Mouse (Mus musculus): ENCODE results near the gene Med9.
"Not testable (repeated sequence)": the region's sequence is repeated elsewhere in the genome, so short reads cannot be mapped to it uniquely, and the experiment has no call there.

The Med9 gene

GRCm38 (mm10) chr11:59947752-59948400 lies at the start of gene Med9:
Gene Med9, plus strand, starts transcription at chr11:59948206.
- DNase-seq, result peak; percentile 96

DNA sequence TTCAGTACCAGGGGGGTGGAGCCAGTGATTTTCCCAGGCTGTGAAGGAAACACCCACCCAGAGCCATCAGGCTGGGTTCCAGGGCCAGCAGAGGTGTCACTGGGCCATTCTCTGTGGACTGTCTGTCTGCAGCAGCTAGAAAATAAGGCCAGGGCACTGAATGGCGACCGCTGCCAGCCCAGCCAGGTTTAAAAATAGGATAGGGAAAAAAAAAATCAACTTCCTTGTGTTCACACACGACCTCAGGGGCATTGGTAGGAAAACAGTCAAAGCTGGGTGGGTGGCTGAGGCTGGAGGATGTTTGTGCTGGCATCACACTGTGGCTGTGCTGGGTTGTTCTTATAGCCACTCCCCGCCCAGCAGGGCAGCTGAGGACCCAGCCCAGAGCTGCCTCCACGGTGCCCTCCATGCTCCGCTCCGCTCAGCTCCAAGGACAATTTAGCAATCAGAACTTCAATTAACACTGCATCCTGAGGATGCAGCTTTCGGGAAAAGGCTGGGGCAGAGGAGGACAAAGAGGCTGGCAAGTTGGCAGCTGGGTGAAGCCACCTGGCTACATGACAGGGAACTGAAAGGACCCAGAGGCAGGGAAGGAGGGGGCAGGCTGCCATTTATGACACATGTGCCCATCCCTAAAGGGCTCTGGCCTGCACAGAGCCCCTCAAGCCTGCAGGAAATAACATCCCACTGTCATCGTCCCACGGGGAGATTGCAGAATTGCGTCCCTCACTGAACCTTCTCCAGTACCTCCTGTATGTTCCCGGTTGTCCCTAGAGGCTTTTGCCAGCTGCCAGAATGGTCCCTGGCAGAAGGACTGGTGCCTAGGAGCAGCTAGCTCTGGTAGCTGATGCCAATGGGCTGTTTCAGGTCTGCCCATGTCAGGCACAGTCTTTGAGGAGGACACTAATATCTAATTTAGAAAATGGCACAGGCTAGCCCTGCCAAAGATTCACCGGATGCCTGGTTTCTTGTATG lies 48.0 kb upstream of the Med9 start:
- peak; percentile 75 for DNase-seq

- no peak for DNase-seq
These were observed 47.0 kb upstream of the Med9 start for GRCm38 (mm10) chr11:59900995-59901394.

DNA sequence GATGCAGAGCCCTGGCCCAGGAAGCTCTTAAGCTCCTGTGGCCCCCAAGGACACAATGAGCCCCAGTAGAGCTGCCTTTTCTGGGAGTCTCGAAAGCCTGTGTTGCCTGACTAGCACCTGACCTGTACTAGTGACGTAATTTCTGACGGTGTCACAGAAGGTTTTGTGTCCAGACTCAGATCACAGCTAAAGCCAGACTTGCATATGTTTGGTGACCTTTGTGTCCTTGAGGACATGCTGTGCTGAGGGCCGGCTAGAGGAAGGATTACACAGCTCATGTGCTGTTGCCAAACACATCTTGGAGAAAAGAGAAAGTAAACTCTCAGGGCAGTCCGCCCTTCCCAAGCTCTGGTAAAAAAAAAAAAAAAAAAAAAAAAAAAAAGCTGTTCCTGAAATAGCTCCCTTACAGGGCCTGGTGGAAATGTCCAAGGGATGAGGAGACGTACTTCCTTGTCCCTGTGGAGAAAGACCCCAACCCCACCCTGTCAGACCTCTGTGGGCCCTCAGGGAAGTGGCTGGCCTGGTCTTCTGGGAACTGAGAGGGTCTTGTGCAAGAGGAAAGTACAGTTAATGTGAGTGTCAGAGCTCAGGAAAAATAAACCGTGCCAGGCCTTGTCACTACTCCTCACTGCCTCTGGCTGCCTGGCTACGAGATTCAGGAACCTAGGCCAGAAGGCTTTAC lies 45.8 kb upstream of the Med9 start:
- peak; percentile 67 for DNase-seq

- DNase-seq, result no peak
These were observed 41.4 kb upstream of the Med9 start for GRCm38 (mm10) chr11:59906521-59907123.

- DNase-seq, result peak; percentile 64
These were observed 39.6 kb upstream of the Med9 start for GRCm38 (mm10) chr11:59908446-59908845.

GRCm38 (mm10) chr11:59910586-59910985 lies 37.4 kb upstream of the Med9 start:
- DNase-seq, result no peak

- no peak for DNase-seq
These were observed 36.5 kb upstream of the Med9 start for GRCm38 (mm10) chr11:59911523-59911922.

- DNase-seq, result no peak
These were observed 34.3 kb upstream of the Med9 start for GRCm38 (mm10) chr11:59913702-59914101.

GRCm38 (mm10) chr11:59918014-59918413 lies 30.0 kb upstream of the Med9 start:
- DNase-seq, result peak; percentile 71

DNA sequence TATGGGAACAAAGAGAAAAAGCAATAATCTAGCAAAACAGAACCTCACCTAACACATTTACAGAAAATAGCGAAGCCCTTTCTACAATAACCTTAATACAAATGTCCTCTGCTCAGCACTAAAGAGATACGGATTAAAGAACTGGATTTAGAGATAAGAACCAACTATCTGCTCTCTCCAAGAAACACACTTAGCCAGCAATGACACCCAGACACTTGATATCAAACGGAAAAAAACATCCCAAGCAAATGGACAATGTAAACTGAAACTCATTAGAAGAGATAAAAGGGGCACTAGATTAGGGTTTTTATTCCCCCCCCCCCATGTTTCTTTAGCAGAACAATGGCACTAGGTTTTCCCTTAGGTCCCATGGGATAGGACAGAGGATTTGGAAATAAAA lies 28.6 kb upstream of the Med9 start:
- no peak for DNase-seq

DNA sequence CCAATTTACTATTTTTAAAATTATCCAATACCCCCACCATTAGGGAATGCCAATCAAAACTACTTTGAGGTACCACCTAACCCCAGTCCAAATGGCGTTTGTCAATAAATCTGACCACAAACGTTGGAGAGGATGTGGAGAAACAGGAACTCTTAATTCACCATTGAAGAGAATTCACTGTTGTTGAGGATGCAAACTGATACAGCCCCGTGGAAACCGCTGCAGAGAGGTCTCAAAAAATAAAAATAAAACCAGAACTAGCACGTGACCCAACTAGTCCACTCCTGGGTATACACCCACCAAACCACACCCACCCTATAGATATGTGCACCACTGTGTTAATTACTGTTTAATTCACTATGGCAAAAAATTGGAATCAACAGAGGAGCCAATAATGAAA lies 27.7 kb upstream of the Med9 start:
- no peak for DNase-seq

DNA sequence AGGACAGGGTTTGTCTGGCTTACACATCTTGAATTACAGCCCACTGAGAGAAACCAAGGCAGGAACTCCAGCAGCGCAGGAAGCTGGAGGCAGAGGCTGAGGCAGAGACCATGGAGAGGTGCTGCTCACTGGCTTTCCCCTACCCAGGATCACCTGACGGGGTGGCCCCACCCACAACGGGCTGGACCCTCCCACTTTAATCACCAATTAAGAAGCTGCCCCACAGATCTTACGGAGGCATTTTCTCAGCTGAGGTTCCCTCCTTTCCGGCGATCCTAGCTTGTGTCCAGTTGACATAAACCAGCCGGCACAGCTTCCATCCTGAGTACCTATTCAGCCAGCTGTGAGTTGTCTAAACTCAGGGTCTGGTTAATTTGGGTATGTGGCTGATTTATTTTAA lies 26.7 kb upstream of the Med9 start:
- DNase-seq, result peak; percentile 80

DNA sequence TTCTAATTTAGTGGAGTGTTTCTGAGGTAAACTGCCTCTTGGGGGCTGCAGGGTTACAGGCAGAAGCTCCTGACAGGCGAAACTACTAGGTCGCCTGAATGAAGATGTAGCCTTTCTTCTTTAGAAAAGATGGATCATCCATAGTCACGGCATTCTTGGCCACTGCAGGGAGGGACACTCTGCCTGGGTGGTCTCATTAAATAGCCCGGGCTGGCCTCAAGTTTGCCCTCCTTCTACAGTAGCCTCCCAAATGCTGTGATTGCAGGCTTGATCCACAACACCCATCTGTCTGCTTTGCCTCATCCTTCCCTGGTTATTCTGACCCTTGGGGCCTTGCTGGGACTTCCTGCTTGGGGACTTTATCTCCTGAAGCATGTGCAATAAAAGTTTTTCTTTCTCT lies 18.0 kb upstream of the Med9 start:
- no peak for DNase-seq

GRCm38 (mm10) chr11:59932560-59933337 lies 15.3 kb upstream of the Med9 start:
- no peak for DNase-seq

DNA sequence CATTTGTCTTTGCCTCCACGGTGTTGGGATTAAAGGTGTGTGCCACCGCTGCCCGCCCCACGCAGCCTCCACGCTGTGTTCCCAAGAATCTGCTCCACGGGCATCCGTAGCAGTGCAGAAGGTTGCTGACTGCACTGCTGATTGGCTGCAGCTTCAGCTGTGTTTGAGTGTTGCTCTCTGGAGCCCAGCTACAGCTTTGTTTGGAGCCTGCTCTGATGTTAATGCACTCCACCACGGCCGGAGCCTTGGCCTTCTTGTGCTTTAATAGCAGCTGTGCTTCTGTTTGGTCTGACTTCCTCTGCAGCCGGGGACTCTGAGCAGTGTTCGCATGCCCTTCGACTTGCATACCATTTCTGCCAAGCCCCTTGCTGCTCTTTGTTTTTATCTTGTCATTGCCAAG lies 14.1 kb upstream of the Med9 start:
- DNase-seq, result no peak

DNA sequence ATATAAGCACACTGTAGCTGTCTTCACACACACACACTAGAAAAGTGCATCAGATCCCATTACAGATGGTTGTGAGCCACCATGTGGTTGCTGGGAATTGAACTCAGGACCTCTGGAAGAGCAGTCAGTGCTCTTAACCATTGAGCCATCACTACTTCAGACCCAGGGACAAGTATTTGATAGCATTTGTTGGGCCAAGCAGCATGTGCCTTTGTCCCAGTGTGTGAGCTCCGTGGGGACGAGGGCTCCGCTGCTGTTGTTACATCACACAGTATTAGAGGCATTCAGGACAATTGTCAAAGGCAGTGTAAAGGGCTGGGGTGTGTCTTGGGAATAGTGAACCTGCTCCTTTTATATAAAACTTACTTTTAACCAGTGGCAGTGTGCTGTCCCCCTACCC lies 11.0 kb upstream of the Med9 start:
- DNase-seq, result no peak

DNA sequence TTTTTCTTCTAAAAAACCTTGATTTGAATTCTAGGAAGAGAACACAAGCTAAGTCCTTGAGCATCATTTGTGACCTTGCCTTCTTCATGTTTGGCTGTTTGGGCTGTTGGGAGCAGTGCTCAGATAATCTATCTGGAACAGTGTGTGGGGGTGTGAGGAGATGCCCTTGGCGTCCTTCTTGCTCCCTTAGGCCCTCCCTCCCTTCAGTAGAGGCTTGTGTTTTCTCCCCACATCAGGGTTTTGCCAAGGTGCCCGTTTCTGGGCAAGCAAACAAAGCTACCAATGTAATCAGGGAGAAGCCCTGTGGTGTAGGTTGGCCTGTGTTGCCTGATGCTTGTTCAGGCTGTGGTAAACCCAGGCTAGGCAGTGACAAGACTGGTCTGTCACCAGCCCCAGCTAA lies 10.4 kb upstream of the Med9 start:
- no peak for DNase-seq

GRCm38 (mm10) chr11:59939821-59940220 lies 8.2 kb upstream of the Med9 start:
- no peak for DNase-seq

DNA sequence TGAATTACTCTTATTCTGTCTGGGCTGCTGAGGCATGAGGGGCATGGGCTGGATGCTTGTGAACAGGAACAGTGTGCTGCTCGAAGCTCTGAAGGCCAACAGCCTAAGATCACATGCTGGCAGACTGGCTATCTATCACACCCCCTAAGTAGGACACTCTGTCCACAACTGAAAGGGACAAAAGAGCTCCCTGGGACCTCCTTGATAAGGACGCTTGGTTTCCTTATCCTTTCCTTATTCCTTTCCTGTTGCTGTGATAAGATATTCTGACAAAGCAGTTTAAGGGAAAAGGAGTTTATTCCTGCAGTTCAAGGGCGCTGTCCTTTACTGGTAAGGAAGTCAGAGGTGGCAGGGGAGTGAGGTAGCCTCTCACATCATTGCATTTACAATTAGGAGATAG lies 7.4 kb upstream of the Med9 start:
- no peak for DNase-seq

- no peak for DNase-seq
These were observed 6.6 kb upstream of the Med9 start for GRCm38 (mm10) chr11:59941391-59941790.

DNA sequence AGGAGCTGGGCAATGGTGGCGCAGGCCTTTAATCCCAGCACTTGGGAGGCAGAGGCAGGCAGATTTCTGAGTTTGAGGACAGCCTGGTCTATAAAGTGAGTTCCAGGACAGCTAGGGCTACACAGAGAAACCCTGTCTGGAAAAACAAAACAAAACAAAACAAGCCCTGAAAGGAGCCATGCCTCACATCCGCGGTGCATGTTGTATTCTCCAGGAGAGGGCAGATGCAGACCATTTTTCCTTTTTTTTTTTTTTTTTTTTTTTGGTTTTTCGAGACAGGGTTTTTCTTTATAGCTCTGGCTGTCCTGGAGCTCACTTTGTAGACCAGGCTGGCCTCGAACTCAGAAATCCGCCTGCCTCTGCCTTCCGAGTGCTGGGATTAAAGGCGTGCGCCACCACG lies 3.2 kb upstream of the Med9 start:
- not testable (repeated sequence) for DNase-seq

Data from kidney, postnatal 14 days (tissue).